Mouse (Mus musculus): ENCODE measurements around the gene Dazap1.

The Dazap1 gene

GRCm38 (mm10) chr10:80298571-80299281 is 37.4 kb downstream of the Dazap1 start:
- DNase-seq (ENCODE audit: low spot score in 2 of 2) = peak; percentile 97

- no peak for DNase-seq (ENCODE audit: low spot score in 2 of 2)
These were observed 38.0 kb downstream of the Dazap1 start for GRCm38 (mm10) chr10:80299301-80299700.

GRCm38 (mm10) chr10:80299824-80300223 is 38.5 kb downstream of the Dazap1 start:
- DNase-seq (ENCODE audit: low spot score in 2 of 2) = no peak

- DNase-seq (ENCODE audit: low spot score in 2 of 2) = peak; percentile 82 to 90
These were observed 39.4 kb downstream of the Dazap1 start for GRCm38 (mm10) chr10:80300672-80301181.

DNA sequence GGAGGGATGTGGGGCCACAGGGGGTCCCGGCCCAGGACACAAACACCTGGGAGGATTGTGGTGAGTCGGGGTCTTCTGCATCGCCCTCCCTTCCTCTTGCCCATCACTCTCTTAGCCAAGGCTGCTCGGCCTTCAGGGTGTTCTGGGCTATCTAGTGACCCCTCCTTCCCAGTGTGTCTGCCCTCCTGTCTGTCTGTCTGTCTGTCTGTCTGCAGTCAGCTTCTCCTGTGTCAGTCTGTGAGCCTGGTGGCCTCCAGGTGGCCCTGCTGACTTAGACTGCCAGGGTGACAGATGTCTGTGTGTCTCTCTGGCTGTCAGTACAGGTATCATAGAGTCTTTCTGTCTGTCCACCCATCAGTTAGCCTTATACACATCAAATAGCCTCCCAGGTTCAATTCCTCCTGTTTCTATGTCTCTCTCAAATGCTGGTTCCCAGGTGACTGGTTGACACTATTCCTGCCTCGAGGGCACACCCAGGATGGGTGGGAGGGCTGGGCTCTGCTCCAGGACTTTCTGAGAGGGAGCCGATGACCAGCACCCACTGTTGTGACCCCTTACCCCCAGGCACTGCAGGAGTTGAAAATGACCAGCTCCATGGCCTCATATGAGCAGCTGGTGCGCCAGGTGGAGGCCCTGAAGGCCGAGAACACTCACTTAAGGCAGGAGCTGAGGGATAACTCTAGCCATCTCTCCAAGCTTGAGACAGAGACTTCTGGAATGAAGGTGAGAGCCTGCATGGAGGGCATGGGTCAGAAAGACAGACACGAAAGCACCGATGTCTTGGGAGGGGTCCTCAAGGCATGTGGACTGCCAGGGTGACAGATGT is 40.2 kb downstream of the Dazap1 start:
- DNase-seq (ENCODE audit: low spot score in 2 of 2) = no peak

- no peak for DNase-seq (ENCODE audit: low spot score in 2 of 2)
These were observed 40.7 kb downstream of the Dazap1 start for GRCm38 (mm10) chr10:80302082-80302355.

GRCm38 (mm10) chr10:80302471-80302881 is 41.2 kb downstream of the Dazap1 start:
- peak; percentile 88 to 91 for DNase-seq (ENCODE audit: low spot score in 2 of 2)

DNA sequence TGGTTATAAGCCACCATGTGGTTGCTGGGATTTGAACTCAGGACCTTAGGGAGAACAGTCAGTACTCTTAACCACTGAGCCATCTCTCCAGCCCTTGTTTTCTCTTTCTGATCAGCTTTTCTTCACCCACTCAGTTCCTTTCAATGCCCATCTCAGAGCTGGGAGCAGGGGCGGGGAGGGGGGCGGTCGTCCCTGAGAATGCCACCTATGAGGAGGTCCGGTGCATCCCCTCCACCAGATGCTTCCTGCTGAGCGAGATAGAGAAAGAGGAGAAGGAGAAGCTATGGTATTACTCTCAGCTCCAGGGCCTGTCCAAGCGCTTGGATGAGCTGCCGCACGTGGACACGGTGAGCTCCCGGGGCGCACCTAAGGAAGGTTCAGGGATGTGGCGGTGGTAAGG is 43.2 kb downstream of the Dazap1 start:
- no peak for DNase-seq (ENCODE audit: low spot score in 2 of 2)

GRCm38 (mm10) chr10:80304862-80305261 is 43.6 kb downstream of the Dazap1 start:
- DNase-seq (ENCODE audit: low spot score in 2 of 2) = peak in 1 of 2 experiments; percentile 38

GRCm38 (mm10) chr10:80311560-80311959 is 50.3 kb downstream of the Dazap1 start:
- no peak for DNase-seq (ENCODE audit: low spot score in 2 of 2)

- no peak for DNase-seq (ENCODE audit: low spot score in 2 of 2)
These were observed 51.6 kb downstream of the Dazap1 start for GRCm38 (mm10) chr10:80312586-80313504.

DNA sequence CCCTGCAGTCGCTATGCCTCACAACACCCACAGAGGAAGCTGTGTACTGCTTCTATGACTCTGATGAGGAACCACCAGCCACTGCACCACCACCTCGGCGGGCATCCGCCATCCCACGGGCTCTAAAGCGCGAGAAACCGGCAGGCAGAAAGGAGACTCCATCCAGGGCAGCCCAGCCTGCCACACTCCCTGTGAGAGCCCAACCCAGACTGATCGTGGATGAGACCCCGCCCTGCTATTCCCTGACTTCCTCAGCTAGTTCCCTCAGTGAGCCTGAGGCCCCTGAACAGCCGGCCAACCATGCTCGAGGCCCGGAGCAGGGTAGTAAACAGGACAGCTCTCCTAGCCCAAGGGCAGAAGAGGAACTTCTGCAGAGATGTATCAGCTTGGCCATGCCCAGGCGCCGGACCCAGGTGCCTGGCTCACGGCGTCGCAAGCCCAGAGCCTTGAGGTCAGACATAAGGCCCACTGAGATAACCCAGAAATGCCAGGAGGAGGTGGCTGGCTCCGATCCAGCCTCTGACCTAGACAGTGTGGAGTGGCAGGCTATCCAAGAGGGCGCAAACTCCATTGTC is 52.4 kb downstream of the Dazap1 start:
- DNase-seq (ENCODE audit: low spot score in 2 of 2) = no peak

GRCm38 (mm10) chr10:80314494-80315001 is 53.3 kb downstream of the Dazap1 start:
- no peak for DNase-seq (ENCODE audit: low spot score in 2 of 2)

DNA sequence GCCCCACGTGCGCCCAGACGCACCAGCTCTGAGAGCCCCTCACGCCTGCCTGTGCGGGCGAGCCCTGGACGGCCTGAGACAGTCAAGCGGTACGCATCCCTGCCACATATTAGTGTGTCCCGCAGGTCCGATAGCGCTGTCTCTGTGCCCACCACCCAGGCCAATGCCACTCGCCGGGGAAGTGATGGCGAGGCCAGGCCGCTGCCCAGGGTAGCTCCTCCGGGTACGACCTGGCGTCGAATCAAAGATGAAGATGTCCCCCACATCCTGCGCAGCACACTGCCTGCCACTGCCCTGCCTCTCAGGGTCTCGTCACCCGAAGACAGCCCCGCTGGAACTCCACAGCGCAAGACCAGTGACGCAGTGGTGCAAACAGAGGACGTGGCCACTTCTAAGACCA is 54.0 kb downstream of the Dazap1 start:
- DNase-seq (ENCODE audit: low spot score in 2 of 2) = no peak

GRCm38 (mm10) chr10:80316359-80316781 is 55.1 kb downstream of the Dazap1 start:
- DNase-seq (ENCODE audit: low spot score in 2 of 2) = peak in 1 of 2 experiments; percentile 63

DNA sequence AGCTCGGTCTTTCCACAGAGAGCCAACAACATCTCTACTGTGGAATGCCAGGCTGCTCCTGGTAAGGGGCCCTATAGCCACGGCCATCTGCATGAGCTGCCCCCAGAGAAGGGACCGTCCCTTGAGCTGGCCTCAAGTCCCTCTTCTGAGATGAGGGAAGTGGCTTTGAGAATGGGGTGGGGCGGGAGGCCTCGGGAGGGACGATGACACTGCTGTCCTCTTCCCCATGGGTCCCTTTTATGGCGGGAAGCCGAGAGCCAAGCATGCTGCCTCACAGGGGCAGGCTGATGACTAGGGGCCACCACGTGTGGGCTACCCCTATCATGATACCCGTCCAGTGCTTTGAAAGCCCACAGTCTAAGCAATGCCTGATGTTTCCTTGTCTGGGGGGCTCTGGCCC is 55.7 kb downstream of the Dazap1 start:
- no peak for DNase-seq (ENCODE audit: low spot score in 2 of 2)

DNA sequence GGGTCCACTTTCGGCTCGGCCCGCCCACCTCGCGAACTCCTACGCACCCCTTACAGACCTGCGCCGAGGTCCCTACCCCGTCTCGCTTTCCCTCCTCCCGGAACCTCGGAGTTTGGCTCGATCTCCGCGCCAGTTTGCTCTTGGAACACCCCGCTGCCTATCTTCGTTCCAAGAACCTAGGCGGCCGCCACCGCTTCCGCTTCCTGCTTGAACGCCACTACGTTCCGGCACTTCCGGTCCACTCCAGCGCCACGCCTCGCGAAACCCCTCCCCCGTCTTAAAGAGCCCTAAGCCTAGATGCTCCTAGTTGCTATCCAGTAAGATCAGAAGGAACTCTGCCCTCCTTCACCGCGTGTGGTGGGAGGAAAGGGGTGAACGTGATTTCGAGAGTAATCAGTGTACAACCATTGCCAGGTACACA is 59.1 kb downstream of the Dazap1 start, which contains the start of gene 2310011J03Rik:
TSS of gene 2310011J03Rik (minus strand) at position 198 of the 421 bp plus-strand sequence.
- DNase-seq (ENCODE audit: low spot score in 2 of 2) = peak; percentile 95

DNA sequence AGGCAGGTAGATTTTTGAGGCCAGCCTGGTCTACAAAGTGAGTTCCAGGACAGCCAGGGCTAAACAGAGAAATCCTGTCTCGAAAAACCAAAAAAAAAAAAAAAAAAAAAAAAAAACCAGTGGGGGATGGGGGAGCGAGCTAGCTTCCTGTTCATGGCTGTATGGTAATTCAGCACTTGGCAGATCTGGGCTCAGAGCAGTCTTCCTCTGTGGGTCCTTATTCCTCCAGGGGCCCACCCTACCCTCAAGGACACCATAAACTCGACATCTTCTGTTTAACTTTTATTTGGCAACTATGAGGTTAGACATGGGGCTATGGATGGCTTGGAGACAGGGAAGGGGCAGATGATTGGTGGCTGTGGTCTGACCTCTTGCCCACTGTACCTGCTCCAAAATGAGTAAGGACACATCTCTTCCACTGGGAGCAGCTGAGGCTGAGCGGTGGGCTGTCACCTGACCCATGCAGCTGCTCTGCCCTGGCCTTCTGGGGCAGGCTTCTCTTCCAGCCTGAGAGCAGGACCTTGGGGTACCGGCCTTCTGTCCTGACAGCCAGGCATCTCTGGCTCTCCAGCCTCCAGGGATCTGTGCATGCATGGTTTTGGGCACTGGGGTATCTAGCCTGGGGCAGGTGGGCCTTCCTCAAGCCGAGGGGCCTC is 59.9 kb downstream of the Dazap1 start:
- no peak for DNase-seq (ENCODE audit: low spot score in 2 of 2)

DNA sequence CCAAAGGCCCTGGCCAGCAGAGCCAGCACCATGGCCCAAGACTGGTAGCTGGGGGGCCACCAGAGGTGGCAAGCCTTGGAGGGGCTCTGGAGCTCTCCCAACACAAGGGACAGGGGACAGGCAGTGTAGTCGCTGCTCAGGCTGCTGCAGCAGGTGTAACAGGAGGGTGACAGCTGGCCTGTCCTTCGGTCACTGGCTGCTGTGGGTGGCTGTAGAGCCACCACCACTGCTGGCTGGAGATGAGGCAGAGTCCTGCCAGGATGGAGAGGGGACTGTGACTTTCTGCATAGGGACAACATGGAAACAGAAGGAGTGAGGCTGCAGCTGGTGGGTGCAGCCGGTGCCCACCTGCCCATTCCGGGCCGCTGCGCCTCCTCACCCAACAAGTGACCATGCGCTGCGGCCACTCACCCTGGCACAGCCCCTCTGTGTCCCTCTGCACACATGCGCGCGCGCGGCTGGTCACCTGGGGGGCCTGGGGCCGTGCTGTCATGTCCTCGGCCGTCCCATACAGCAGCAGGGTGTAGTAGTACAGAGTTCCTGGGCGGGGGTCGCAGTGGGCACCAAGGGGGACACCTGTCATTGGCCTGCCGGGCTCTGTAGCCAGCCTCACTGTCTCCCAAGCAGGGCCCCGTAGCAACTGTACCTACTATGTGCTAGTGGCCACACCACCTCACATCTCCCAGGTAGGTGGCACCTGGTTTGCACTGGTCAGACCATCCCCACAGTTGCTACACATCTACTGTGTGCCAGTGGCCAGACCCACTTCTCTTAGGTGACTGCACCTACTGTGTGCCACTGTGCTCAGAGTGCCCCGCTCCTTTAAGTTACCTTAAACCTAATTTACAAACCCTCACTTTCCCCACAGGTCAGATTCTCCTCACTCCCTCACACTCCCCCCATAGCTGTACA is 60.6 kb downstream of the Dazap1 start:
- DNase-seq (ENCODE audit: low spot score in 2 of 2) = peak in 1 of 2 experiments; percentile 56

DNA sequence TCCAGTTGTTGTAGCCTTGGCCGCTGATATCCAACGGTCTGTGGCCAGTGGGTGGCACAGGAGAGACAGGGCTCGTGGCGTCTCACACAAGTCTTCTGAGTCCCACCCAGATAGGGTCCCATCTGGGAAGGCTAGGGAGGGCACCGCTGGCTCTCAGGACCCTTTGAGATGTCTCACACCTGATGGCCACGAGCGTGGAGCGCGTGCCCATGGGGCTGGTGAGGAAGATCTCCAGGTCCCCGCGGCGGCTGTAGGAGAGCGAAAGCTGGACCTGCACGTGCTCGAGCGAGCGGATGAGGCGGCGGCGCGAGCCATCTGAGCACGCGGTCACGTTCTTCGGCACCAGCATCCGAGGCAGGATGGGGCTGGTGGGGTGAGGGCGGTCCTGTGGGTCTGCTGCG is 61.5 kb downstream of the Dazap1 start:
- DNase-seq (ENCODE audit: low spot score in 2 of 2) = peak in 1 of 2 experiments; percentile 66
